Mouse (Mus musculus) adrenal gland, postnatal 36 days (tissue): ENCODE results near the gene Ramp1. TPM values are rescaled to one million over a fixed set of nuclear protein-coding genes. Genes with fewer than 3 reads are reported as not detected.

Experiments used
- DNase-seq, 2 experiments: peaks; one replicate each; pipeline ENCODE4 v3.0.0; 2021; ENCODE audit warnings: mixed read lengths in 1 of 2
- total RNA-seq, 2 experiments: library from RNA; stranded (reverse); gene quantifications; 2 replicates each; pipeline ENCODE4 v1.2.3; 2021

Gene Ramp1
- total RNA-seq, 2 experiments from 2014 or later: 6.1 to 6.3 TPM

GRCm38 (mm10) chr1:91199793-91200192, 20.2 kb downstream of the Ramp1 start:
- no peak for DNase-seq

- DNase-seq: no peak
Measured at GRCm38 (mm10) chr1:91201122-91201521, 21.5 kb downstream of the Ramp1 start.

- DNase-seq: no peak
Measured at GRCm38 (mm10) chr1:91204221-91204765, 24.7 kb downstream of the Ramp1 start.

- no peak for DNase-seq
Measured at GRCm38 (mm10) chr1:91205651-91206050, 26.0 kb downstream of the Ramp1 start.

- no peak for DNase-seq
Measured at GRCm38 (mm10) chr1:91206336-91206735, 26.7 kb downstream of the Ramp1 start.

GRCm38 (mm10) chr1:91206873-91207272, 27.3 kb downstream of the Ramp1 start:
- DNase-seq: no peak

- DNase-seq: peak; percentile 7 to 38
Measured at GRCm38 (mm10) chr1:91207334-91208074, 27.9 kb downstream of the Ramp1 start.

GRCm38 (mm10) chr1:91209343-91209742, 29.7 kb downstream of the Ramp1 start:
- DNase-seq: peak in 1 of 2 experiments; percentile 14

- peak; percentile 38 to 72 for DNase-seq
Measured at GRCm38 (mm10) chr1:91209785-91210184, 30.2 kb downstream of the Ramp1 start.

GRCm38 (mm10) chr1:91211099-91211498, 31.5 kb downstream of the Ramp1 start:
- DNase-seq: peak; percentile 53 to 62

- DNase-seq: peak in 1 of 2 experiments; percentile 21
Measured at GRCm38 (mm10) chr1:91211591-91212008, 32.0 kb downstream of the Ramp1 start.

- no peak for DNase-seq
Measured at GRCm38 (mm10) chr1:91215264-91215663, 35.6 kb downstream of the Ramp1 start.

- no peak for DNase-seq
Measured at GRCm38 (mm10) chr1:91215981-91216380, 36.4 kb downstream of the Ramp1 start.

GRCm38 (mm10) chr1:91216504-91217267, 37.1 kb downstream of the Ramp1 start:
- DNase-seq: no peak

- DNase-seq: peak; percentile 47 to 56
Measured at GRCm38 (mm10) chr1:91219641-91220321, 40.2 kb downstream of the Ramp1 start.

- no peak for DNase-seq
Measured at GRCm38 (mm10) chr1:91220322-91220672, 40.7 kb downstream of the Ramp1 start.

GRCm38 (mm10) chr1:91226562-91226961, 46.9 kb downstream of the Ramp1 start:
- DNase-seq: no peak

GRCm38 (mm10) chr1:91227381-91228054, 47.9 kb downstream of the Ramp1 start:
- no peak for DNase-seq

- DNase-seq: no peak
Measured at GRCm38 (mm10) chr1:91231142-91231541, 51.5 kb downstream of the Ramp1 start.

GRCm38 (mm10) chr1:91231896-91232295, 52.3 kb downstream of the Ramp1 start:
- no peak for DNase-seq

- DNase-seq: no peak
Measured at GRCm38 (mm10) chr1:91235395-91235794, 55.8 kb downstream of the Ramp1 start.

GRCm38 (mm10) chr1:91237676-91238075, 58.1 kb downstream of the Ramp1 start:
- DNase-seq: no peak
